Mouse (Mus musculus) cerebellum, adult 9-10 months (tissue): ENCODE data around the gene Synpr.

Experiments
- DNase-seq: peaks from one replicate; pipeline ENCODE4 v3.0.0; 2022

Synpr gene

DNA sequence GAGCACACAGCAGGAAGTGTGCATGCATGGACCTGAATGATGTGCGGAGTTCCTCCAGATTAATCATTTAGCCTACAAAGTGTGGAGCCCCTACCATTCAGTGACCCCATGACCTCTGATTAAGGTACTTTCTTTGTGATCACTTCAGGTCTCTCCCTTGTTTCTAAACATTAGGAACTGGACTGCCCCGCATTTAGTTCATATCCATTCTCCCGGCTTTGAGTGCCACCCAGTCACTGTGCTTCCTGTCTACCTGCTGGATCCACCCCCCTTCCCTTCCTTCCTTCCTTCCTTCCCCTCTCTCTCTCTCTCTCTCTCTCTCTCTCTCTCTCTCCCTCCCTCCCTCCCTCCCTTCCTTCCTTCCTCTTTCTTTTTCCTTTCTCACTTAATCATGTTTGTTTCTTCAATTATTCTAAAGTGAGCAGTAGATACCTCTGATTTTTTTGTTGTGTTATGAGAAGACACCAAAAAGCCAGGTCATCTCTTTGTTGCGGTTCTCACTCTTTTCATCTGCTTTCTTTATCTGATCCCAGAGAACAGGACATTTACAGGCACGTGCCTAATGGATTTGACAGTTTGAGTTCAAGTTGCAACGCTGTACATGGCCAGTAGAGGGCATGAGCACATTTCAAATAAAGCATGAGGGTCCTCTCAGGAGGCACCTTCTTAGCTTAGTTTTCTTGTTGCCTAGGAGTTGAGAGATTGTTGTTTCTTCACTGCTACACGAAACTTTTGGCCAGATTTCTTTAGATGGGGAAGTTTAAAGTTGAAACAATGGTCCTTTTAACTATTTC is 71.2 kb downstream of the Synpr start:
- DNase-seq: peak; percentile 88

- DNase-seq: peak; percentile 20
Measured at GRCm38 (mm10) chr14:13357101-13357667, 72.6 kb downstream of the Synpr start.

DNA sequence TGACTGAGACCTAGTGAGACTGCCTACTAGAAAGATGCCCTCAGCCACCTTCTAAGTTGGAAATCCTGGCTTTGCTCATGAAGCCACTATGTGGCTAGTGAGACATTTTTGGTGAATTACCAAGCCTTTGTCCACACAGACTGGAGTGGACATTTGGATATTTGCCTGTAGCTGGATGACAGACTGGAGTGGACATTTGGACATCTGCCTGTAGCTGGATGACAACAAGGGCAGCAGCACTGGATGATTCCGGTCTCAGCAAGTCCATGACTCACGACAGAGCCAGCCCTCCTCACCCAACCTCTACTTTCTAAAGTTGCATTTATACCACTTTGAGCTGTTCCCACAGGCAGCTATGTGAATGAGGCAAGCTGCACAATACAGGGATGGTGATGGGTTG is 73.5 kb downstream of the Synpr start:
- peak; percentile 53 for DNase-seq

DNA sequence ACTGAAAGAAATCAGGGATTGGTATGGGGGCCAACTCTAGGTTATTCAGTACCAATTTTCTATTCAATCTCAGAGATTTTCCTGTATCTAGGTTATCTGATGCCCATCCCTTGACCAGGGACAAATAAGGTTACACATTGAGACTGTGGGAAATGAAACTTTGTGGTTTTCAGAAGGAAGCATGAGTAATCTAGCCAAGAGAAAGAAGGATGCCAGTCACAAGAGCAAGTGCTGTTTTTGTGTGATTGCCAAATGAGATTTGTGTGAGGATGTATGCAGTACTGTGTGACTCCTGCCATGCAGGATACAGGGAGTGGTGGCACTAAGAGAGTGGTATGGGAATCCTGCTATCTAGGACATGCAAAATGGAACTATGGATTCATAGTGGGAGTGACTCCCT is 76.6 kb downstream of the Synpr start:
- no peak for DNase-seq

DNA sequence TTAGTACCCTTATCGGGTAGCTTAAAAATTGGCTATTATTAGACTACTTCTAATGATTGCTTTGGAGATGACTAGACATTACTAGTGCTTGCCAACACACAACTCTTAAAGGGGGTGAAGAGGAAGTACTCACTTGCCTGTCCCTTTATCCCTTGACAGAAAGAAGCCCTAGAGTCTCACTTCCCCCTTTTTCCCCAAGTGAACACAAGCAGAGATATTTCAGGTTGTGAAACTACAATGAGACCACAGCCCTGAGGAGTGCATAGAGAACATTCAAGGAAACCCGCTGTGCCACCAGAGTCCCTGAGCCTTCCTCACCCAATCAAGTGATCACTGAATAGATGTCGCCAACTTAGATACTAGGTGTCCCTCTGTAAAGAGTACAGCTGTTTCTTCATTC is 77.1 kb downstream of the Synpr start:
- DNase-seq: no peak

DNA sequence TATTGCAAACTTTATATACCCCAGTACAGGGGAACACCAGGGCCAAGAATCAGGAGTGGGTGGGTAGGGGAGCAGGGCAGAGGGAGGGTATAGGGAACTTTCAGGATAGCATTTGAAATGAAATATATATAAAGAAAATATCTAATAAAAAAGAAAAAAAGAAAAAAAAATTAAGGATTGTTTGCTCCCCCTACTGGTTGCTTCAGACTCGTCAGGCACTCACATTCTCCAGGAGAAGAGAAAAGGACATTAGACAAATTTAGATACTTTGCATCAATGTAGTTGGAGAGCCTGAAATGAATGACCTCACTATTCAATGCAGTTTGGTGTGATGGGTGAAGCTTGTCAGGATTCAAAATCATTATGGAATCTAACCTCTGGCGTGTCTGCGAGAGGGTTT is 83.7 kb downstream of the Synpr start:
- DNase-seq: no peak

GRCm38 (mm10) chr14:13389081-13389480 is 104.5 kb downstream of the Synpr start:
- DNase-seq: no peak

GRCm38 (mm10) chr14:13389954-13390353 is 105.4 kb downstream of the Synpr start:
- DNase-seq: no peak

GRCm38 (mm10) chr14:13399226-13400020 is 114.8 kb downstream of the Synpr start:
- DNase-seq: no peak

DNA sequence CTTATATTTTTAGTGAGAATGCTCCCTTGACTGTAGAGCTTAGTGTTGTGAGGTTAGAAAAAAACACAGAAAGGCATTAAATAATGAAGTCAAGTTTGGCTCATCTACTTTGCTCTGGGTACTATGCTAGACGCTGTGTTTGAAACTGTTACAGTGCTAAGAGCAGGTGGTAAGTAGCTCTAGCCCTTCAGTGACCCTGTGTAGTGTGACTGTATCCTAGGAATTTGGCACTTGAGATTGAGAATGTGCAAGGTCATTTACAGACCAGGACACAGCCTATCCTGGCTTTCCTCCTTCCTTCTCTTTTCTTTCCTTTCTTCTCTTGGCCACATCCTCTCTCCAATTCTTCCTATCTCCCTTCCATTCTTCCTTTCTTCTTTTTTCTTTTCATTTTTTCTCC is 127.1 kb downstream of the Synpr start:
- DNase-seq: no peak

GRCm38 (mm10) chr14:13440723-13441122 is 156.1 kb downstream of the Synpr start:
- DNase-seq: no peak

DNA sequence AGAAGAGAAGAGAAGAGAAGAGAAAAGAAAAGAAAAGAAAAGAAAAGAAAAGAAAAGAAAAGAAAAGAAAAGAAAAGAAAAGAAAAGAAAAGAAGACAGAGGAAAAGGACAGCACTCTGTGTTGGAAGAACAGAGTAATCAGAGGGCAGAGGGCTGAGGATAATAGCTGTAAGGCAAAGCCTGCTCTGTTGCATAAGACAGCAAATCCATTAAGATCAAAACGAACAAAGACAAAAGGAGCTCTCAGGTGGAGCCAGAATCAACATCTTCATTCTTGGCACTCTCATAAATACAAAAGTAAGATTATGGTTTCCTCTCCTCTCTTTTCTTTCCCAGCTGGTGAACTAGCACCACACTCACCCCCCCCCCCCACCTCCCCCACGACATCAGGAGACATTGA is 160.3 kb downstream of the Synpr start:
- DNase-seq: no peak

- no peak for DNase-seq
Measured at GRCm38 (mm10) chr14:13453461-13454204, 169.1 kb downstream of the Synpr start.

- DNase-seq: no peak
Measured at GRCm38 (mm10) chr14:13454991-13455390, 170.4 kb downstream of the Synpr start.

GRCm38 (mm10) chr14:13459333-13459732 is 174.8 kb downstream of the Synpr start:
- peak; percentile 12 for DNase-seq

DNA sequence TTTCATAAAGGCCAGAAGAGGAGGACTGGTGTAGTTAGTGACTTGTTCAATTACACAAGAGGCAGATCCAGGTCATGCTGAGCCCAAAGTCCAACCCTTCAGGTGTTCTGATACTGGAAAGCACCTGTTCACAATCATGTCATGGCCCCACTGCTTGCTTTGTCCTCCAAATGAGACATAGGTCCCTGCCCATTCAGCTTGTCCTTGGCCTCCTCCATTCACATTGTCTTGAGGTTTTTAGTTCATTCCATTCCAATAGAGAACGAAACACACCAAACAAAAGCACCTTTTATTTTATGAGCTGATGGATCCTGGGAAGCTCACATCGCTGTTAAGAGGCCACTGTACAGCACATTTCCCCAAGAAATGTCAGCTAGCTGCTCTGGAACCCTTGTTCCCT is 184.6 kb downstream of the Synpr start:
- DNase-seq: no peak

- DNase-seq: no peak
Measured at GRCm38 (mm10) chr14:13477821-13478220, 193.2 kb downstream of the Synpr start.

- DNase-seq: no peak
Measured at GRCm38 (mm10) chr14:13505355-13505754, 220.8 kb downstream of the Synpr start.

DNA sequence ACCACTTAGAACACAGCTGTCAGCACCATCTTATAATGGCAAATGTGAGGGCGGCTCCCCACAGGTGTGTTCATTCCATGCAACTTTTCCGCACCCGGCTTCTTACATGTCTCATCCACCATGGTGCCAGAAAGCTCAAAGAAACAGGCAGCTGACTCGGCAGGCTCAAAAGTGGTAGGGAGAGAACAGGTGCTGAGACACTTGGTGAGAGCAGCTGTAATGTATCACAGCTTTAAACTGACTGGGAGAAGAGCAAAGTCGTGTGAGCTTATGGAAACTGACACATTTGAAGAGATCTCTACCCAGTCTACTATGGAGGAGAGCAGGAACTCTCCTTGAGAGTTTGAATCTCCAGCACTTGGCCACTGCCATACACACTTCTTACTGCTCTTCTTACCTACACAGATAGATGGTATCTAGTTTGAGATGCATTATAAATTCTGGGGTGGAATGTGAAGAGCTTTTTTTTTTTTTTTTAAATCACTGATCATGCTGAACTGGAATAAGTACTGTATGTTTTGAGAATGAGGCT is 234.1 kb downstream of the Synpr start:
- no peak for DNase-seq

- DNase-seq: no peak
Measured at GRCm38 (mm10) chr14:13519239-13520011, 234.8 kb downstream of the Synpr start.

- DNase-seq: no peak
Measured at GRCm38 (mm10) chr14:13547746-13548145, 263.2 kb downstream of the Synpr start.

DNA sequence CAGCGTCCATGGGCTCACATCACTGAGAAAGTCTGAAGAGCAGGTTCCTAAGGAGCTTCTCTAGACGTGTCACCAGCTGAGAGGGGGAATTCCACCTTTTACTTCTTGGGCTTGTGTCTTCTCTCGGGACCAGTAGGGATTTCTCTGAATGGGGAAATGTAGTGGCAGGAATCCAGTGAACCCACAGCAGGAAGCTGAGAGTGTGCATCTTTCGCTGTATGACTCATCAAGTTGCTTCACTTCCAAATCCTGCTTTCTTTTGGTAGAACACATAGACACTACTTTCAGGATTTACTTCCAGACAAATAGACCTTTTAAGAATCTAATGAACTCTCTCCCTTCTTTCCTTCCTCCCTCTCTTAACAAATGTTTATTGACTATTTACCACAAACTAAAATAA is 266.6 kb downstream of the Synpr start:
- DNase-seq: peak; percentile 8
